ENCODE assay signal across 9 mouse cellular contexts in the genomic region with DNA sequence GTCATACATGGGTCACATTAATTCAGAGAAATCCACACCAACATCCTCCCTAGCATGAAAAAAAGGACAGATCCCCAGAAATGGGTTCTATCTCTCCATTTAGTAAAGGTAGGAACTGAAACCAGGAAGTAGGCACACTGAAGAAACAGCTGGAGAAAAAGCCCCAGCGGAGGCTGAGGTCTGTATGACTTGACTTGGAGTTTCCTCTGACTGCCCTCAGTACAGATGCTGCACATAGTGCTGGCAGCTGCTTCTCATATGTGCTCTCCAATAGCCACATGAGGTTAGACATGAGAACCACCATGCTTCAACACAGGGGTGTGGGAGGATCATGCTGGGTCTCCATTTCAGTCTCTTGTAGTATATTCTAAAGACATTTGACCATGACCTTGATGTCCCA.
"Had no signal": no experiment of that assay in that cellular context is flagged by ENCODE, and none has a peak within 500 bp of the region (broad histone marks: within the 10 kb centered on the region; RNA-seq: fewer than 3 reads in every experiment).

No protein-coding gene starts in this region.

- ATAC-seq: intestine, postnatal 0 days; liver, embryonic 12.5 days; midbrain, embryonic 13.5 days had no signal

- DNase-seq: kidney, adult 8-10 months; kidney, postnatal 25 days; lung, postnatal 14 days; right cerebral cortex, postnatal 14 days; thymus, adult 2 months; thymus, postnatal 36 days had no signal
